Mouse (Mus musculus) hindbrain, embryonic 16.5 days (tissue): Measurements from ENCODE around the gene Fgd1. TPM values are rescaled to one million over a fixed set of nuclear protein-coding genes. Genes with fewer than 3 reads are reported as not detected.

Source experiments
- ATAC-seq: fragments of 200-750 bp; cut with Nextera tagmentation; 2 replicates; pipeline ENCODE4 v1.8.0; 2017; ENCODE audit warnings: moderate TSS enrichment, moderate library complexity
- H3K27ac ChIP-seq: fragments of 300-500 bp; sonication (generic); 2 replicates; pipeline ENCODE4 v1.5.1; 2014; ENCODE audit warnings: low read depth, mild to moderate bottlenecking, control low read depth, low read length, moderate library complexity
- H3K27me3 ChIP-seq: fragments of 300-500 bp; sonication (generic); replicated peaks from 2 replicates; pipeline ENCODE4 v1.6.1; 2014; ENCODE audit warnings: low read length; ENCODE audit not compliant: control insufficient read depth, insufficient read depth
- H3K36me3 ChIP-seq: fragments of 300-500 bp; sonication (generic); 2 replicates; pipeline ENCODE4 v1.6.1; 2014; ENCODE audit warnings: mild to moderate bottlenecking, low read length, moderate library complexity, mixed read lengths; ENCODE audit not compliant: control insufficient read depth, insufficient read depth
- H3K4me1 ChIP-seq: fragments of 300-500 bp; sonication (generic); 2 replicates; pipeline ENCODE4 v1.6.1; 2014; ENCODE audit warnings: low read depth, low read length; ENCODE audit not compliant: control insufficient read depth, insufficient read depth
- H3K4me2 ChIP-seq: fragments of 300-500 bp; sonication (generic); 2 replicates; pipeline ENCODE4 v1.6.1; 2014; ENCODE audit warnings: mild to moderate bottlenecking, low read length, control low read depth, moderate library complexity
- H3K4me3 ChIP-seq: fragments of 300-500 bp; sonication (generic); 2 replicates; pipeline ENCODE4 v1.5.1; 2014; ENCODE audit warnings: mild to moderate bottlenecking, low read length, control low read depth, moderate library complexity
- H3K9ac ChIP-seq: fragments of 300-500 bp; sonication (generic); 2 replicates; pipeline ENCODE4 v1.6.1; 2014; ENCODE audit warnings: low read depth, mild to moderate bottlenecking, control low read depth, low read length, moderate library complexity
- H3K9me3 ChIP-seq: fragments of 300-500 bp; sonication (generic); 2 replicates; pipeline ENCODE4 v1.6.1; 2014; ENCODE audit warnings: mild to moderate bottlenecking, low read length, moderate library complexity; ENCODE audit not compliant: control insufficient read depth
- WGBS: fragments of 180-500 bp; shearing (Covaris S2); extraction: QIAGEN DNeasy Blood & Tissue Kit; methylation state at CpG from one replicate; pipeline ENCODE4 v1.1.7; 2014; 5-methylcytosine and 5-hydroxymethylcytosine counted together
- polyA plus RNA-seq: library from polyadenylated mRNA; unstranded; fragments of >200 nt; fragmentation: Nextera tagmentation; extraction: Ambion mirVana; gene quantifications from 2 replicates; pipeline ENCODE4 v1.2.1, GENCODE M21; 2015

The Fgd1 gene
- polyA plus RNA-seq: 12.8 and 15.6 TPM in 2 replicates

- WGBS: 97% methylated on average over 8 of the region's 8 CpGs
- Histone ChIP-seq H3K36me3 (no peaks in the 10 kb centered on the region), H3K27me3 (no peaks in the 10 kb centered on the region), H3K4me3 (peak within 1 kb of the TSS; percentile 69), H3K9ac (peak within 1 kb of the TSS; percentile 83), H3K27ac (peak within 1 kb of the TSS; percentile 92), H3K4me1 (peaks cover 14% of the 10 kb centered on the region), H3K4me2 (peak within 1 kb of the TSS; percentile 79), H3K9me3 (no peaks in the 10 kb centered on the region)
- ATAC-seq: no peak
Measured at GRCm38 (mm10) chrX:151045850-151046249, at the start of gene Fgd1. Gene Fgd1, plus strand, starts transcription at chrX:151046150.

GRCm38 (mm10) chrX:150996775-150997174 is 49.2 kb upstream of the Fgd1 start:
- peaks cover 15% of the 10 kb centered on the region for H3K36me3 ChIP-seq
- no peak overlapping the region for H3K4me2 ChIP-seq
- WGBS: 88% methylated on average over 3 of the region's 3 CpGs
- no peak overlapping the region for H3K9ac ChIP-seq
- no peak overlapping the region for H3K27ac ChIP-seq
- no peaks in the 10 kb centered on the region for H3K9me3 ChIP-seq
- no peak overlapping the region for H3K4me3 ChIP-seq
- H3K4me1 ChIP-seq: no peaks in the 10 kb centered on the region
- no peaks in the 10 kb centered on the region for H3K27me3 ChIP-seq
- no peak for ATAC-seq

- Histone ChIP-seq H3K4me1 (no peaks in the 10 kb centered on the region), H3K27me3 (no peaks in the 10 kb centered on the region), H3K4me3 (peak within 1 kb of the TSS; percentile 46), H3K9ac (peak within 1 kb of the TSS; percentile 60), H3K9me3 (no peaks in the 10 kb centered on the region), H3K36me3 (0 out of 2 replicates have a peak, but pooled peaks cover 2% of the 10 kb centered on the region), H3K27ac (peak within 1 kb of the TSS; percentile 85), H3K4me2 (peak within 1 kb of the TSS; percentile 57)
- 13% methylated on average over 40 of the region's 43 CpGs for WGBS
- peak; percentile 97 for ATAC-seq
Measured at GRCm38 (mm10) chrX:151016938-151017877, 28.7 kb upstream of the Fgd1 start, which contains the start of gene Gnl3l. Gene Gnl3l, minus strand, starts transcription at chrX:151017322.

GRCm38 (mm10) chrX:151017897-151018296 is 28.1 kb upstream of the Fgd1 start:
- peak overlapping the region; percentile 85 for H3K27ac ChIP-seq
- WGBS: 18% methylated on average over 3 of the region's 3 CpGs
- no peak for ATAC-seq
- H3K36me3 ChIP-seq: 0 out of 2 replicates have a peak, but pooled peaks cover 2% of the 10 kb centered on the region
- no peaks in the 10 kb centered on the region for H3K4me1 ChIP-seq
- peak overlapping the region; percentile 46 for H3K4me3 ChIP-seq
- H3K4me2 ChIP-seq: peak overlapping the region; percentile 57
- H3K27me3 ChIP-seq: no peaks in the 10 kb centered on the region
- H3K9ac ChIP-seq: peak overlapping the region; percentile 60
- H3K9me3 ChIP-seq: no peaks in the 10 kb centered on the region

- H3K27ac ChIP-seq: peak overlapping the region; percentile 63; the same call in 1 of the 2 replicates
- 91% methylated on average over 3 of the region's 3 CpGs for WGBS
Measured at GRCm38 (mm10) chrX:151018798-151019197, 27.2 kb upstream of the Fgd1 start.

GRCm38 (mm10) chrX:151031400-151031799 is 14.6 kb upstream of the Fgd1 start:
- Histone ChIP-seq H3K9ac (no peak overlapping the region), H3K4me2 (no peak overlapping the region), H3K27me3 (no peaks in the 10 kb centered on the region), H3K9me3 (no peaks in the 10 kb centered on the region), H3K4me1 (no peaks in the 10 kb centered on the region), H3K4me3 (no peak overlapping the region), H3K36me3 (no peaks in the 10 kb centered on the region), H3K27ac (no peak overlapping the region)
- WGBS: 76% methylated on average over 3 of the region's 3 CpGs
- ATAC-seq: no peak

More at GRCm38 (mm10) chrX:151018798-151019197, 27.2 kb upstream of the Fgd1 start:
- Histone ChIP-seq H3K4me1 (no peaks in the 10 kb centered on the region), H3K36me3 (0 out of 2 replicates have a peak, but pooled peaks cover 2% of the 10 kb centered on the region), H3K27me3 (no peaks in the 10 kb centered on the region), H3K9me3 (no peaks in the 10 kb centered on the region), H3K4me3 (no peak overlapping the region; the same call in 1 of the 2 replicates), H3K9ac (no peak overlapping the region), H3K4me2 (peak overlapping the region; percentile 57)
- no peak for ATAC-seq

- no peaks in the 10 kb centered on the region for H3K9me3 ChIP-seq
Measured at GRCm38 (mm10) chrX:151041223-151041622, 4.7 kb upstream of the Fgd1 start.

GRCm38 (mm10) chrX:151046321-151046720 is 371 bp downstream of the Fgd1 start:
- peak overlapping the region; percentile 92 for H3K27ac ChIP-seq

More at GRCm38 (mm10) chrX:151041223-151041622, 4.7 kb upstream of the Fgd1 start:
- Histone ChIP-seq H3K27me3 (no peaks in the 10 kb centered on the region), H3K4me2 (no peak overlapping the region), H3K4me3 (no peak overlapping the region), H3K4me1 (no peaks in the 10 kb centered on the region), H3K9ac (no peak overlapping the region), H3K36me3 (no peaks in the 10 kb centered on the region), H3K27ac (no peak overlapping the region)
- 63% methylated on average over 5 of the region's 5 CpGs for WGBS
- no peak for ATAC-seq

GRCm38 (mm10) chrX:151046777-151047430 is 954 bp downstream of the Fgd1 start:
- 21% methylated on average over 42 of the region's 62 CpGs for WGBS
- no peaks in the 10 kb centered on the region for H3K36me3 ChIP-seq
- no peaks in the 10 kb centered on the region for H3K9me3 ChIP-seq
- ATAC-seq: peak; percentile 93
- H3K27ac ChIP-seq: peak overlapping the region; percentile 92
- no peaks in the 10 kb centered on the region for H3K27me3 ChIP-seq
- H3K4me2 ChIP-seq: peak overlapping the region; percentile 79
- H3K9ac ChIP-seq: peak overlapping the region; percentile 83
- H3K4me3 ChIP-seq: peak overlapping the region; percentile 69
- peaks cover 14% of the 10 kb centered on the region for H3K4me1 ChIP-seq

More at GRCm38 (mm10) chrX:151046321-151046720, 371 bp downstream of the Fgd1 start:
- H3K4me3 ChIP-seq: peak overlapping the region; percentile 69
- peak overlapping the region; percentile 79 for H3K4me2 ChIP-seq
- no peaks in the 10 kb centered on the region for H3K36me3 ChIP-seq
- H3K4me1 ChIP-seq: peaks cover 14% of the 10 kb centered on the region
- H3K9ac ChIP-seq: peak overlapping the region; percentile 83
- H3K9me3 ChIP-seq: no peaks in the 10 kb centered on the region
- 48% methylated on average over 8 of the region's 11 CpGs for WGBS
- no peaks in the 10 kb centered on the region for H3K27me3 ChIP-seq
- no peak for ATAC-seq
